Mouse (Mus musculus): ENCODE data around the gene Clec11a. TPM values are rescaled to one million over a fixed set of nuclear protein-coding genes. Genes with fewer than 3 reads are reported as not detected.

The Clec11a gene
- total and polyA plus RNA-seq, 2 experiments from 2014 or later = 3.2 to 3.5 TPM

GRCm38 (mm10) chr7:44332336-44332735 is 25.6 kb upstream of the Clec11a start:
- no peak for TF ChIP-seq CTCF (IDR thresholded peaks at IDR 0.05)
- Histone ChIP-seq H3K27me3 (ENCODE audit: insufficient read depth, low read length) (no peaks in the 10 kb centered on the region), H3K36me3 (ENCODE audit: insufficient read depth, low read length) (peaks cover 29% of the 10 kb centered on the region), H3K9me3 (ENCODE audit: low read length) (no peaks in the 10 kb centered on the region), H3K4me2 (ENCODE audit: low read depth, low read length, poor library complexity, severe bottlenecking) (no peak overlapping the region), H3K27ac (ENCODE audit: low read depth, low read length) (no peak overlapping the region), H3K4me3 (ENCODE audit: low read depth, low read length) (no peak overlapping the region), H3K4me1 (ENCODE audit: insufficient read depth, low read length) (no peaks in the 10 kb centered on the region), H3K9ac (replicated peaks; ENCODE audit: low read length, poor library complexity, severe bottlenecking) (no peak overlapping the region)
- ATAC-seq (ENCODE audit: low FRiP score) = no peak
- DNase-seq (ENCODE audit: low spot score) = no peak
- 75% methylated on average over 3 of the region's 3 CpGs for WGBS

- Histone ChIP-seq H3K4me3 (ENCODE audit: low read depth, low read length) (no peak overlapping the region), H3K36me3 (ENCODE audit: insufficient read depth, low read length) (peaks cover 61% of the 10 kb centered on the region), H3K4me2 (ENCODE audit: low read depth, low read length, poor library complexity, severe bottlenecking) (no peak overlapping the region), H3K4me1 (ENCODE audit: insufficient read depth, low read length) (no peaks in the 10 kb centered on the region), H3K9me3 (ENCODE audit: low read length) (no peaks in the 10 kb centered on the region), H3K9ac (replicated peaks; ENCODE audit: low read length, poor library complexity, severe bottlenecking) (no peak overlapping the region), H3K27me3 (ENCODE audit: insufficient read depth, low read length) (no peaks in the 10 kb centered on the region), H3K27ac (ENCODE audit: low read depth, low read length) (no peak overlapping the region)
- no peak for TF ChIP-seq CTCF (IDR thresholded peaks at IDR 0.05)
- ATAC-seq (ENCODE audit: low FRiP score) (no peak), DNase-seq (ENCODE audit: low spot score) (no peak)
- 64% methylated on average over 6 of the region's 6 CpGs for WGBS
These were observed 19.9 kb upstream of the Clec11a start for GRCm38 (mm10) chr7:44326614-44327013.

- Histone ChIP-seq H3K4me3 (ENCODE audit: low read depth, low read length) (no peak overlapping the region), H3K4me1 (ENCODE audit: insufficient read depth, low read length) (no peaks in the 10 kb centered on the region), H3K9me3 (ENCODE audit: low read length) (no peaks in the 10 kb centered on the region), H3K36me3 (ENCODE audit: insufficient read depth, low read length) (peaks cover 83% of the 10 kb centered on the region), H3K27ac (ENCODE audit: low read depth, low read length) (no peak overlapping the region), H3K9ac (replicated peaks; ENCODE audit: low read length, poor library complexity, severe bottlenecking) (no peak overlapping the region), H3K27me3 (ENCODE audit: insufficient read depth, low read length) (no peaks in the 10 kb centered on the region), H3K4me2 (ENCODE audit: low read depth, low read length, poor library complexity, severe bottlenecking) (no peak overlapping the region)
- WGBS = 77% methylated on average over 1 of the region's 1 CpGs
- no peak for TF ChIP-seq CTCF (IDR thresholded peaks at IDR 0.05)
- ATAC-seq (ENCODE audit: low FRiP score) (no peak), DNase-seq (ENCODE audit: low spot score) (no peak)
These were observed 15.6 kb upstream of the Clec11a start for GRCm38 (mm10) chr7:44322290-44322689.

- TF ChIP-seq CTCF (IDR thresholded peaks at IDR 0.05) = peak; percentile 34; the same call in 1 of the 2 replicates
- Histone ChIP-seq H3K27ac (ENCODE audit: low read depth, low read length) (no peak overlapping the region), H3K27me3 (ENCODE audit: insufficient read depth, low read length) (no peaks in the 10 kb centered on the region), H3K4me1 (ENCODE audit: insufficient read depth, low read length) (no peaks in the 10 kb centered on the region), H3K4me3 (ENCODE audit: low read depth, low read length) (no peak overlapping the region), H3K9me3 (ENCODE audit: low read length) (no peaks in the 10 kb centered on the region), H3K4me2 (ENCODE audit: low read depth, low read length, poor library complexity, severe bottlenecking) (no peak overlapping the region), H3K36me3 (ENCODE audit: insufficient read depth, low read length) (peaks cover 80% of the 10 kb centered on the region), H3K9ac (replicated peaks; ENCODE audit: low read length, poor library complexity, severe bottlenecking) (no peak overlapping the region)
- WGBS = 53% methylated on average over 8 of the region's 8 CpGs
- DNase-seq (ENCODE audit: low spot score) (peak; percentile 47), ATAC-seq (ENCODE audit: low FRiP score) (no peak)
These were observed 14.2 kb upstream of the Clec11a start for GRCm38 (mm10) chr7:44320886-44321285.

GRCm38 (mm10) chr7:44317913-44318312 is 11.2 kb upstream of the Clec11a start:
- no peak overlapping the region for H3K9ac ChIP-seq (replicated peaks; ENCODE audit: low read length, poor library complexity, severe bottlenecking)
- H3K27me3 ChIP-seq (ENCODE audit: insufficient read depth, low read length) = no peaks in the 10 kb centered on the region
- peak; percentile 32 for DNase-seq (ENCODE audit: low spot score)
- H3K27ac ChIP-seq (ENCODE audit: low read depth, low read length) = no peak overlapping the region
- no peak overlapping the region for H3K4me2 ChIP-seq (ENCODE audit: low read depth, low read length, poor library complexity, severe bottlenecking)
- H3K4me3 ChIP-seq (ENCODE audit: low read depth, low read length) = no peak overlapping the region
- H3K9me3 ChIP-seq (ENCODE audit: low read length) = no peaks in the 10 kb centered on the region
- H3K4me1 ChIP-seq (ENCODE audit: insufficient read depth, low read length) = no peaks in the 10 kb centered on the region
- WGBS = 29% methylated on average over 4 of the region's 4 CpGs
- H3K36me3 ChIP-seq (ENCODE audit: insufficient read depth, low read length) = peaks cover 73% of the 10 kb centered on the region
- peak; percentile 76 for TF ChIP-seq CTCF (IDR thresholded peaks at IDR 0.05)
- ATAC-seq (ENCODE audit: low FRiP score) = no peak

- H3K9me3 ChIP-seq (ENCODE audit: low read length) = no peaks in the 10 kb centered on the region
- TF ChIP-seq CTCF (IDR thresholded peaks at IDR 0.05) = no peak
- H3K4me3 ChIP-seq (ENCODE audit: low read depth, low read length) = no peak overlapping the region
- ATAC-seq (ENCODE audit: low FRiP score) (no peak), DNase-seq (ENCODE audit: low spot score) (no peak)
- H3K4me1 ChIP-seq (ENCODE audit: insufficient read depth, low read length) = peaks cover 3% of the 10 kb centered on the region; the same call in 1 of the 2 replicates
- no peaks in the 10 kb centered on the region for H3K27me3 ChIP-seq (ENCODE audit: insufficient read depth, low read length)
- WGBS = 78% methylated on average over 16 of the region's 16 CpGs
- H3K9ac ChIP-seq (replicated peaks; ENCODE audit: low read length, poor library complexity, severe bottlenecking) = no peak overlapping the region
- no peak overlapping the region for H3K4me2 ChIP-seq (ENCODE audit: low read depth, low read length, poor library complexity, severe bottlenecking)
- no peak overlapping the region for H3K27ac ChIP-seq (ENCODE audit: low read depth, low read length)
- peaks cover 31% of the 10 kb centered on the region for H3K36me3 ChIP-seq (ENCODE audit: insufficient read depth, low read length)
These were observed 5.8 kb upstream of the Clec11a start for GRCm38 (mm10) chr7:44312484-44312883.
